ENCODE assay signal across 8 mouse cellular contexts in genomic region chr9:58038500-58039168, GRCm38 (mm10). TPM values are rescaled to one million over a fixed set of nuclear protein-coding genes. Genes with fewer than 3 reads are reported as not detected.
DNase-seq lines count a peak whose midpoint lies in the region; ATAC-seq and TF ChIP-seq lines count a peak whose summit lies in the region.

No protein-coding gene starts in this region.

- peaks cover 3% of the 10 kb centered on the region; the same call in 1 of the 2 replicates for H3K4me1 ChIP-seq in intestine, embryonic 14.5 days (replicated peaks; ENCODE audit: control insufficient read depth, insufficient read depth, low read length)
- peaks cover 32% of the 10 kb centered on the region for H3K4me1 ChIP-seq in midbrain, embryonic 14.5 days (ENCODE audit: control insufficient read depth, insufficient read depth, low read length)

- TF ChIP-seq CTCF in gastrocnemius, adult 2 months (IDR thresholded peaks at IDR 0.05): peak; percentile 96

- no peak overlapping the region for H3K4me2 ChIP-seq in intestine, embryonic 14.5 days (ENCODE audit: low read length)
- no peak overlapping the region for H3K4me2 ChIP-seq in midbrain, embryonic 14.5 days (ENCODE audit: low read length)

- H3K27ac ChIP-seq in gastrocnemius, adult 2 months: peak overlapping the region; percentile 7; the same call in 1 of the 2 replicates
- H3K27ac ChIP-seq in intestine, embryonic 14.5 days (ENCODE audit: low read depth): no peak overlapping the region
- H3K27ac ChIP-seq in midbrain, embryonic 14.5 days (replicated peaks; ENCODE audit: low read depth, low read length): no peak overlapping the region

- H3K4me3 ChIP-seq in gastrocnemius, adult 2 months: no peak overlapping the region
- no peak overlapping the region for H3K4me3 ChIP-seq in intestine, embryonic 14.5 days (ENCODE audit: low read depth, low read length)
- no peak overlapping the region for H3K4me3 ChIP-seq in midbrain, embryonic 14.5 days (replicated peaks; ENCODE audit: low read depth, low read length)

- intact Hi-C loops in gastrocnemius, adult 2 months (cut with DNase I): loop anchor here (1.0 to 5.0 kb wide), 2 partner anchors 166 to 234 kb away; partner anchors contain the start of genes Islr and Islr2
- intact Hi-C loops in left cerebral cortex, postnatal 25 days (cut with DNase I): loop anchor here (1.0 to 5.0 kb wide), 2 partner anchors 166 to 244 kb away; partner anchors contain the start of genes Islr and Islr2

- WGBS in intestine, embryonic 14.5 days: 33% methylated on average over 19 of the region's 19 CpGs
- 19% methylated on average over 19 of the region's 19 CpGs for WGBS in midbrain, embryonic 14.5 days

- peak; percentile 66 for ATAC-seq in intestine, embryonic 14.5 days (replicated peaks; ENCODE audit: low FRiP score, low TSS enrichment, low read depth)
- ATAC-seq in midbrain, embryonic 14.5 days (ENCODE audit: low FRiP score, low TSS enrichment): peak; percentile 74; the same call in 1 of the 2 replicates
- no peak for ATAC-seq in activated CD4-positive, CD25-positive, alpha-beta regulatory T cell, adult 4 months

- H3K36me3 ChIP-seq in intestine, embryonic 14.5 days (ENCODE audit: control insufficient read depth, insufficient read depth, low read length): no peaks in the 10 kb centered on the region
- H3K36me3 ChIP-seq in midbrain, embryonic 14.5 days (ENCODE audit: control insufficient read depth, insufficient read depth, low read length): no peaks in the 10 kb centered on the region

- H3K9ac ChIP-seq in intestine, embryonic 14.5 days (ENCODE audit: low read length): no peak overlapping the region
- no peak overlapping the region for H3K9ac ChIP-seq in midbrain, embryonic 14.5 days (replicated peaks; ENCODE audit: low read length)

- peak; percentile 81 for DNase-seq in adipocyte (ENCODE audit: low spot score)
- peak; percentile 74 to 83 for DNase-seq in cerebellum, postnatal 4 days (ENCODE audit: low spot score in 2 of 2)
- DNase-seq in gastrocnemius, adult 2 months: peak; percentile 82
- peak; percentile 80 for DNase-seq in intestine, embryonic 14.5 days (ENCODE audit: low spot score)
- DNase-seq in left cerebral cortex, postnatal 25 days (ENCODE audit: low spot score in 2 of 2): peak; percentile 82 to 85
- peak; percentile 95 for DNase-seq in midbrain, embryonic 14.5 days
- DNase-seq in spleen, adult 12 weeks (ENCODE audit: low spot score): peak; percentile 20

- H3K9me3 ChIP-seq in intestine, embryonic 14.5 days (ENCODE audit: control insufficient read depth, low read length): no peaks in the 10 kb centered on the region
- no peaks in the 10 kb centered on the region for H3K9me3 ChIP-seq in midbrain, embryonic 14.5 days (ENCODE audit: control insufficient read depth, low read length)

- H3K27me3 ChIP-seq in intestine, embryonic 14.5 days (replicated peaks; ENCODE audit: control insufficient read depth, insufficient read depth, low read length): peaks cover 13% of the 10 kb centered on the region; the same call in 1 of the 2 replicates
- no peaks in the 10 kb centered on the region for H3K27me3 ChIP-seq in midbrain, embryonic 14.5 days (ENCODE audit: control insufficient read depth, insufficient read depth, low read length)

RNA-seq across cellular contexts. Expression of gene Stra6, which starts 25.0 kb away (rescaled TPM):
- under 1 TPM; 0.13 to 0.31 TPM for total RNA-seq in gastrocnemius, adult 2 months (2021)
- polyA plus RNA-seq in intestine, embryonic 14.5 days (2014; fragmentation: Nextera tagmentation; extraction: Ambion mirVana): 8.6 and 9.5 TPM in 2 replicates
- total RNA-seq in left cerebral cortex, postnatal 25 days (2021): 1 to 10 TPM; 7.2 to 8.7 TPM
- polyA plus RNA-seq in midbrain, embryonic 14.5 days (2014; fragmentation: Nextera tagmentation; extraction: Ambion mirVana): 2.3 and 10.1 TPM in 2 replicates
- 1 to 10 TPM; 3.1 to 3.8 TPM for polyA plus RNA-seq in activated CD4-positive, CD25-positive, alpha-beta regulatory T cell, adult 4 months (2017; shearing (Covaris generic))

RNA-seq across cellular contexts. Expression of gene Cyp11a1, which starts 32.4 kb away (rescaled TPM):
- total RNA-seq in gastrocnemius, adult 2 months (2021): under 1 TPM in 1 of 2 experiments, not detected in 1; 0.10 TPM
- polyA plus RNA-seq in intestine, embryonic 14.5 days (2014; fragmentation: Nextera tagmentation; extraction: Ambion mirVana): 3.0 and 4.3 TPM in 2 replicates
- total RNA-seq in left cerebral cortex, postnatal 25 days (2021): 1 to 10 TPM; 3.5 to 6.7 TPM
- polyA plus RNA-seq in midbrain, embryonic 14.5 days (2014; fragmentation: Nextera tagmentation; extraction: Ambion mirVana): 0.36 and 0.51 TPM in 2 replicates
- not detected for polyA plus RNA-seq in activated CD4-positive, CD25-positive, alpha-beta regulatory T cell, adult 4 months (2017; shearing (Covaris generic))

Comparison
In these comparisons a context has a peak if more than half of its experiments do, and no peak if none do; other contexts are left out.
1. DNase-seq: peak in every context shown above with its lines; median percentile 95 in midbrain, embryonic 14.5 days; 84 in left cerebral cortex, postnatal 25 days; 82 in gastrocnemius, adult 2 months; 81 in adipocyte; 80 in intestine, embryonic 14.5 days; 78 in cerebellum, postnatal 4 days; 20 in spleen, adult 12 weeks.